Mouse (Mus musculus) layer of hippocampus, adult 8-10 months (tissue): Measurements from ENCODE around the gene 9930104L06Rik. TPM values are rescaled to one million over a fixed set of nuclear protein-coding genes. Genes with fewer than 3 reads are reported as not detected.

Source experiments
- DNase-seq, 2 experiments: peaks; one replicate each; pipeline ENCODE4 v3.0.0; 2022; ENCODE audit warnings: low spot score in 2 of 2
- total RNA-seq, 4 experiments: library from RNA; stranded (reverse); gene quantifications; 2 replicates each; pipeline ENCODE4 v1.2.4; 2022

The 9930104L06Rik gene
- total RNA-seq, 4 experiments from 2014 or later = 19.6 to 26.9 (median 25.3) TPM

- no peak for DNase-seq
These were observed 53.5 kb downstream of the 9930104L06Rik start for GRCm38 (mm10) chr4:124990325-124990724.

Other genes with a start within 250 kb of the 9930104L06Rik start
- 10 to 100 TPM; 15.3 to 18.3 (median 16.4) TPM for gene Utp11, start 243.4 kb upstream of the 9930104L06Rik start, total RNA-seq
- 1 to 10 TPM; 1.6 to 2.9 (median 2.0) TPM for gene Fhl3, start 236.3 kb upstream of the 9930104L06Rik start, total RNA-seq
- 10 to 100 TPM; 33.8 to 39.5 (median 36.0) TPM for gene Sf3a3, start 222.3 kb upstream of the 9930104L06Rik start, total RNA-seq
- gene Inpp5b, start 195.2 kb upstream of the 9930104L06Rik start, total RNA-seq = 10 to 100 TPM; 45.2 to 60.9 (median 49.3) TPM
- gene Mtf1, start 134.9 kb upstream of the 9930104L06Rik start, total RNA-seq = 10 to 100 TPM; 27.0 to 32.3 (median 27.9) TPM
- 10 to 100 TPM; 34.1 to 42.4 (median 40.9) TPM for gene Yrdc, start 86.4 kb upstream of the 9930104L06Rik start, total RNA-seq
- gene 1110065P20Rik, start 85.9 kb upstream of the 9930104L06Rik start, total RNA-seq = 10 to 100 TPM; 75.8 to 80.7 (median 78.8) TPM
- gene Maneal, start 74.9 kb upstream of the 9930104L06Rik start, total RNA-seq = 10 to 100 TPM; 46.0 to 55.5 (median 50.6) TPM
- gene Epha10, start 56.1 kb upstream of the 9930104L06Rik start, total RNA-seq = 10 to 100 TPM; 39.3 to 49.8 (median 44.4) TPM
- gene Cdca8, start 2.3 kb downstream of the 9930104L06Rik start, total RNA-seq = 1 to 10 TPM; 1.2 to 2.0 (median 1.2) TPM
- 1 to 10 TPM; 5.4 to 8.8 (median 7.9) TPM for gene Rspo1, start 49.4 kb downstream of the 9930104L06Rik start, total RNA-seq
- 10 to 100 TPM; 53.7 to 69.5 (median 63.4) TPM for gene Gnl2, start 79.5 kb downstream of the 9930104L06Rik start, total RNA-seq
- 1 to 10 TPM in 2 of 4 experiments, under 1 TPM in 2; 0.62 to 1.4 (median 1.2) TPM for gene Dnali1, start 128.7 kb downstream of the 9930104L06Rik start, total RNA-seq
- gene Snip1, start 129.6 kb downstream of the 9930104L06Rik start, total RNA-seq = 10 to 100 TPM; 14.1 to 16.4 (median 14.7) TPM
- 100 to 1,000 TPM; 103 to 122 (median 110) TPM for gene Meaf6, start 148.1 kb downstream of the 9930104L06Rik start, total RNA-seq
- 1 to 10 TPM in 3 of 4 experiments, under 1 TPM in 1; 0.67 to 2.6 (median 1.5) TPM for gene Zc3h12a, start 190.8 kb downstream of the 9930104L06Rik start, total RNA-seq